Mouse (Mus musculus): ENCODE measurements around the gene 2210010C04Rik.
"Not testable (repeated sequence)": the region's sequence is repeated elsewhere in the genome, so short reads cannot be mapped to it uniquely, and the experiment has no call there.

Gene 2210010C04Rik

DNA sequence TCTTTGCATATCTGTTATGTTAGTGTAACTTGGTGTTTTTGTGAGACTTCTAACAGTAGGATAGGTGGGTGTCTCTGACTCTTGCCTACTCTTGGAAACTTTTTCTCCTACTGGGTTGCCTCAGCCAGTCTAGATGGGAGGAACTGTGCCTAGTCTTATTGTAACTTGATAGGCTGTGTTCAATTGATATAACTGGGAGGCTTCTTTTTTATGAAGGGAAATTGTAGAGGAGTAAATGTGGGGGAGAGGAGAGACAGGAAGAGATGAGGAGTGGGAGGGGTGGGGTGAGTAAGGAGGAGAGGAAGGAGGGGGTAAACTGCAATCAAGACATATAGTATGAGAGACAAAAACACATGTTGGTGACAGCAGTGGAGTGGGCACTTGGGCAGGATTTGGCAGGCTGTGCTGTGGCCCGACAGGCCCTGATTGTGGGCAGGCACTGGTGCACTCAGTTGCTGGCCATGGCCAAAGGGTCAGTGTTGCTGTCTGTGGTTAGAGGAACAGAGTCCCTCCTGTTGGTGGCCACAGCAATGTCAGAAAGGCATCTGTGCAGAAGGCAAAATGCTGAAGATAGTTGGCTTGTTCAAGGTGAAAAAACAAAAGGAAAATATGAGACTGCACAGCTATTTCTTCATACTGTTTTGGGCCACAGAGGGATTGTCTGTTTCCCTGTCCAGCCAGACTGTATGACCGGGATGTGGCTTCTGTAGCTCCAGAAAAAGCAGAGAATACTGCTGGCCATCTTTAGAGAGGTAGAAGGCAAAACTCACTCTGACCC, 9.2 kb downstream of the 2210010C04Rik start:
- no peak for DNase-seq (ENCODE audit: inconsistent age in 2 of 2, low spot score in 1 of 2)

DNA sequence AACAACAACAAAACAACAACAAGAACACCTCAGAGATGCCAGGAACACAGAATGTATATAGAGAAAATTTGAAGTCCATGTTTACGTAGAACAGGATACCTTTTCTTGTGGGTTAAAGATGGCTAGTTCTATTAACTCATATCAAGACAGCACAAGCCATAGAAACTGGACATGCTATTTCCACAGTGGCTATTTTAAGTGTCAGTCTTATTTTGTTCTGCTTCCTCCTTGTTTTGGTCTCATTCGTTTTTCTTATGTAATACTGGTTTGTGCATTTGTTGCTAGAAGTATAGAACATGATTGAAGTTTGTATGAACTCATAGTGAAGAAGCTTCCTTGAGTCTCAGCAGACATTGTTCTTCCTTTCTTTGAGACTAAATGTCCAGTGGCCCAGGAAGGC, 16.2 kb downstream of the 2210010C04Rik start:
- no peak for DNase-seq (ENCODE audit: inconsistent age in 2 of 2, low spot score in 1 of 2)

- DNase-seq (ENCODE audit: inconsistent age in 2 of 2, low spot score in 1 of 2), result no peak
These were observed 16.7 kb downstream of the 2210010C04Rik start for GRCm38 (mm10) chr6:41018629-41019028.

- DNase-seq (ENCODE audit: inconsistent age in 2 of 2, low spot score in 1 of 2), result no peak
These were observed 20.2 kb downstream of the 2210010C04Rik start for GRCm38 (mm10) chr6:41015065-41015464.

DNA sequence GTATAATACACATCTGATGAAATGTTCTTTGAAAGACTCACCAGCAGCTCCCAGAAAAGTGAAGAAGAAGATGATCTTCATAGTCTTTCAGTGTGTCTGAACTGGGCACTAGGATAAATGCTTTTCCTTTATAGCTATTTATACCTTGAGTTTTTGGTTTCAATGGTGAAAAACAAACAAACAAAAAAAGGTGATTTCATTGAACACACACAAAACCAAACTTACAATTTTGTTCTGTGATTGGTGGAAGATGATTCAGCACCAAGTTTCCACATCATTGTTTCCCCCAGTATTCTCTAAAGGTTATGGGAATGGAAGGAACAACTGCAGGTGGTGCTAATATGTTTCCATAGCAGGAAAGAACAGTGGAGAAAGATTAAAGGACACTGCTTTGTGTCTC, 35.9 kb downstream of the 2210010C04Rik start, which contains the start of gene Gm2663:
TSS of gene Gm2663 (minus strand) at position 101 of the 400 bp plus-strand sequence.
- not testable (repeated sequence) for DNase-seq (ENCODE audit: inconsistent age in 2 of 2, low spot score in 1 of 2)

All from adrenal gland, adult (tissue).